Mouse (Mus musculus) myocyte (in vitro differentiated cells): ENCODE data around the gene Itga3. TPM values are rescaled to one million over a fixed set of nuclear protein-coding genes. Genes with fewer than 3 reads are reported as not detected.

Source experiments
- H3K27me3 ChIP-seq: one replicate; pipeline ENCODE4 v1.6.1; 2011; ENCODE audit not compliant: control insufficient read depth, insufficient read depth, insufficient read length
- H3K36me3 ChIP-seq: one replicate; pipeline ENCODE4 v1.6.1; 2011; ENCODE audit not compliant: control insufficient read depth, insufficient read depth
- H3K4me2 ChIP-seq: one replicate; pipeline ENCODE4 v1.6.1; 2011; ENCODE audit warnings: low read depth, control low read depth
- H3K4me3 ChIP-seq: one replicate; pipeline ENCODE4 v1.5.1; 2011; ENCODE audit warnings: mild to moderate bottlenecking, control low read depth, moderate library complexity
- H3K79me2 ChIP-seq: one replicate; pipeline ENCODE4 v1.6.1; 2011; ENCODE audit not compliant: control insufficient read depth, insufficient read depth
- H3ac ChIP-seq: one replicate; pipeline ENCODE4 v1.6.1; 2011; ENCODE audit not compliant: control insufficient read depth, insufficient read length
- CEBPB ChIP-seq: IDR thresholded peaks from 2 replicates; pipeline ENCODE4 v1.6.1; 2011; ENCODE audit warnings: mild to moderate bottlenecking, moderate library complexity; ENCODE audit not compliant: poor library complexity, insufficient read depth, severe bottlenecking
- E2F4 ChIP-seq: IDR thresholded peaks from one replicate; pipeline ENCODE4 v1.6.1; 2011; ENCODE audit warnings: mild to moderate bottlenecking, control low read depth, moderate library complexity; ENCODE audit not compliant: insufficient read depth
- MAX ChIP-seq: IDR thresholded peaks from one replicate; pipeline ENCODE4 v1.6.1; 2011; ENCODE audit warnings: low read depth, mild to moderate bottlenecking, control low read depth
- MYOD1 ChIP-seq, 3 experiments: IDR thresholded peaks; one replicate each; pipeline ENCODE4 v1.6.1; 2011; ENCODE audit warnings: control low read depth in 2 of 3, low read depth in 2 of 3, mild to moderate bottlenecking in 2 of 3, moderate library complexity in 1 of 3; ENCODE audit not compliant: insufficient read length in 2 of 3, control insufficient read depth in 1 of 3
- MYOG ChIP-seq, 3 experiments: IDR thresholded peaks; one replicate each; pipeline ENCODE4 v1.6.1; 2011; ENCODE audit warnings: control low read depth in 2 of 3, low read depth in 2 of 3, mild to moderate bottlenecking in 2 of 3; ENCODE audit not compliant: insufficient read length in 2 of 3, control insufficient read depth in 1 of 3, insufficient read depth in 1 of 3
- POLR2A ChIP-seq: IDR thresholded peaks from one replicate; pipeline ENCODE4 v1.6.1; 2011; ENCODE audit warnings: low read depth, mild to moderate bottlenecking, control low read depth, moderate library complexity; ENCODE audit not compliant: insufficient read length
- POLR2AphosphoS2 ChIP-seq: IDR thresholded peaks from one replicate; pipeline ENCODE4 v1.6.1; 2011; ENCODE audit warnings: low read depth, control low read depth; ENCODE audit not compliant: insufficient read length
- REST ChIP-seq: IDR thresholded peaks from one replicate; pipeline ENCODE4 v1.6.1; 2011; ENCODE audit warnings: mild to moderate bottlenecking, control low read depth, moderate library complexity; ENCODE audit not compliant: insufficient read depth, insufficient read length
- SRF ChIP-seq: IDR thresholded peaks from one replicate; pipeline ENCODE4 v1.6.1; 2011; ENCODE audit warnings: low read depth; ENCODE audit not compliant: control insufficient read depth, insufficient read length
- TCF12 ChIP-seq: IDR thresholded peaks from one replicate; pipeline ENCODE4 v1.6.1; 2011; ENCODE audit warnings: mild to moderate bottlenecking, control low read depth; ENCODE audit not compliant: poor library complexity, insufficient read depth, severe bottlenecking
- TCF3 ChIP-seq: IDR thresholded peaks from one replicate; pipeline ENCODE4 v1.6.1; 2011; ENCODE audit warnings: low read depth, control low read depth; ENCODE audit not compliant: insufficient read length
- USF1 ChIP-seq: IDR thresholded peaks from one replicate; pipeline ENCODE4 v1.6.1; 2011; ENCODE audit warnings: low read depth, mild to moderate bottlenecking, control low read depth, moderate library complexity
- polyA plus RNA-seq: library from polyadenylated mRNA; unstranded; fragments of >200 nt; fragmentation: generic; extraction: Trizol; gene quantifications from one replicate; pipeline ENCODE4 v1.2.1, GENCODE M21; 2012; ENCODE audit warnings: missing spikeins

Gene Itga3
- polyA plus RNA-seq, 1 experiment: 19.9 TPM

- TF ChIP-seq TCF3: no peak
- TF ChIP-seq POLR2A: peak; percentile 87
- TF ChIP-seq TCF12: no peak
- no peak for TF ChIP-seq E2F4
- peak; percentile 91 for TF ChIP-seq USF1
- TF ChIP-seq CEBPB: no peak
- TF ChIP-seq MAX: no peak
- TF ChIP-seq POLR2AphosphoS2: peak; percentile 56
- TF ChIP-seq REST: no peak
- peak in 1 of 3 experiments; percentile 12 for TF ChIP-seq MYOD1 (IDR thresholded peaks at IDR 0.05; ENCODE audit: control insufficient read depth in 1 of 3, insufficient read length in 2 of 3, low read depth in 2 of 3)
- no peak for TF ChIP-seq MYOG (IDR thresholded peaks at IDR 0.05; ENCODE audit: control insufficient read depth in 1 of 3, insufficient read depth in 1 of 3, insufficient read length in 2 of 3, low read depth in 2 of 3)
- TF ChIP-seq SRF: peak; percentile 47
Measured at GRCm38 (mm10) chr11:95041139-95041609, 35.4 kb downstream of the Itga3 start, which contains the start of gene Pdk2. Gene Pdk2 (minus strand): TSS chr11:95041354.

DNA sequence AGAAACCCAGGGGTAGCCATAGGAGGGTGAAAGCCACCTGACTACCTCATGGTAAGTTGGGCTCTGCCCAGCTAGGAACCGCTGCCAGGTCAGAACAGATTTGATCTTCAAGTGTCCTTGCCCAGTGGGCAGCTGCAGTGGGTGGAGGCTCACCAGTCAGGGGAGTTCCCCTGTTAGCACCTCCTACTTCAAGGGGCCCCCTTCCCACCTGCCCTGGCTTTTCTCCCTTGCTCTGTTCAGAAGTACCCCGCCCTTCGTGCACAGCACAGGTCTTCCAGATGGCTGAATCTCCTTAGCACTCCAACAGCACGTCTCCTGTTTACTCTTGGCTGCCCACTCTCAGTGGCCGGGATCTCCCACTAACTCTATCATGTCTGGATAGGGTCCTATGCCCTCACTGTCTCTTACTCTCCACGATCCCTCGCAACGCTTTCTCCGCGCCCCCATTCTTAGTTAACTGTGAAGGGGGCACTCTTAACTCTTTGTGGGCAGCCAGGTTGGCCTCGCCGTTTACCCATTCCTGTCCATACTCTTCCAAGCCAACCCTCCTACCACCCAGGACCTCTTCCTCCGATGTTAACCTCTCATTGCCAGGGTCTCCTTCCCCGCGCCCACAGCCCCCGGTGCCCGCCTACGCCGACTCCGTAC is 36.0 kb downstream of the Itga3 start:
- H3K4me3 ChIP-seq: peak overlapping the region; percentile 35
- H3ac ChIP-seq: peak overlapping the region; percentile 51
- H3K36me3 ChIP-seq: no peaks in the 10 kb centered on the region
- peak overlapping the region; percentile 94 for H3K4me2 ChIP-seq
- peak in 1 of 3 experiments; percentile 72 for TF ChIP-seq MYOD1 (IDR thresholded peaks at IDR 0.05; ENCODE audit: control insufficient read depth in 1 of 3, insufficient read length in 2 of 3, low read depth in 2 of 3)
- TF ChIP-seq TCF12: no peak
- no peak for TF ChIP-seq USF1
- no peak for TF ChIP-seq CEBPB
- peak; percentile 38 for TF ChIP-seq POLR2A
- no peak for TF ChIP-seq REST
- no peak for TF ChIP-seq POLR2AphosphoS2
- TF ChIP-seq MAX: no peak
- no peak for TF ChIP-seq TCF3
- TF ChIP-seq SRF: no peak
- peak in 1 of 3 experiments; percentile 70 for TF ChIP-seq MYOG (IDR thresholded peaks at IDR 0.05; ENCODE audit: control insufficient read depth in 1 of 3, insufficient read depth in 1 of 3, insufficient read length in 2 of 3, low read depth in 2 of 3)
- TF ChIP-seq E2F4: no peak
- H3K27me3 ChIP-seq: no peaks in the 10 kb centered on the region
- H3K79me2 ChIP-seq: no peaks in the 10 kb centered on the region

More at GRCm38 (mm10) chr11:95041139-95041609, 35.4 kb downstream of the Itga3 start, which contains the start of gene Pdk2:
- H3K4me2 ChIP-seq: peak within 1 kb of the TSS; percentile 100
- H3K79me2 ChIP-seq: no peaks in the 10 kb centered on the region
- H3K4me3 ChIP-seq: peak within 1 kb of the TSS; percentile 35
- peak within 1 kb of the TSS; percentile 51 for H3ac ChIP-seq
- H3K36me3 ChIP-seq: no peaks in the 10 kb centered on the region
- no peaks in the 10 kb centered on the region for H3K27me3 ChIP-seq

GRCm38 (mm10) chr11:95039766-95040165 is 36.8 kb downstream of the Itga3 start:
- Histone ChIP-seq H3ac (no peak overlapping the region), H3K36me3 (no peaks in the 10 kb centered on the region), H3K27me3 (no peaks in the 10 kb centered on the region), H3K4me2 (peak overlapping the region; percentile 94), H3K4me3 (peak overlapping the region; percentile 35), H3K79me2 (no peaks in the 10 kb centered on the region)
- no peak for TF ChIP-seq CEBPB

- no peaks in the 10 kb centered on the region for H3K27me3 ChIP-seq
- no peak overlapping the region for H3ac ChIP-seq
- H3K4me3 ChIP-seq: no peak overlapping the region
- no peak for TF ChIP-seq MYOG (IDR thresholded peaks at IDR 0.05; ENCODE audit: control insufficient read depth in 1 of 3, insufficient read depth in 1 of 3, insufficient read length in 2 of 3, low read depth in 2 of 3)
- no peaks in the 10 kb centered on the region for H3K79me2 ChIP-seq
- no peaks in the 10 kb centered on the region for H3K36me3 ChIP-seq
- H3K4me2 ChIP-seq: no peak overlapping the region
Measured at GRCm38 (mm10) chr11:95038818-95039655, 37.6 kb downstream of the Itga3 start.

GRCm38 (mm10) chr11:95038156-95038817 is 38.3 kb downstream of the Itga3 start:
- TF ChIP-seq REST (no peak), POLR2A (no peak), TCF12 (no peak), MAX (no peak), CEBPB (no peak), TCF3 (no peak), SRF (no peak), POLR2AphosphoS2 (no peak), E2F4 (no peak), MYOG (IDR thresholded peaks at IDR 0.05; ENCODE audit: control insufficient read depth in 1 of 3, insufficient read depth in 1 of 3, insufficient read length in 2 of 3, low read depth in 2 of 3) (no peak), MYOD1 (IDR thresholded peaks at IDR 0.05; ENCODE audit: control insufficient read depth in 1 of 3, insufficient read length in 2 of 3, low read depth in 2 of 3) (no peak), USF1 (no peak)
- no peak overlapping the region for H3K4me3 ChIP-seq
- H3K27me3 ChIP-seq: no peaks in the 10 kb centered on the region
- no peaks in the 10 kb centered on the region for H3K79me2 ChIP-seq
- H3K4me2 ChIP-seq: no peak overlapping the region
- H3ac ChIP-seq: no peak overlapping the region
- H3K36me3 ChIP-seq: no peaks in the 10 kb centered on the region
